Mouse (Mus musculus): ENCODE measurements around the gene Krba1.

The Krba1 gene

GRCm38 (mm10) chr6:48395105-48396007 is at the start of gene Krba1:
Gene Krba1, plus strand, starts transcription at chr6:48395586.
- DNase-seq: peak; percentile 84

GRCm38 (mm10) chr6:48358897-48359296 is 36.5 kb upstream of the Krba1 start:
- DNase-seq: no peak

GRCm38 (mm10) chr6:48366322-48366996 is 28.9 kb upstream of the Krba1 start:
- DNase-seq: no peak

- DNase-seq: no peak
Measured at GRCm38 (mm10) chr6:48388221-48388620, 7.2 kb upstream of the Krba1 start.

GRCm38 (mm10) chr6:48393811-48394210 is 1.6 kb upstream of the Krba1 start:
- DNase-seq: no peak

GRCm38 (mm10) chr6:48396008-48396595 is 716 bp downstream of the Krba1 start:
- DNase-seq: no peak

- no peak for DNase-seq
Measured at GRCm38 (mm10) chr6:48396686-48397085, 1.3 kb downstream of the Krba1 start.

- DNase-seq: no peak
Measured at GRCm38 (mm10) chr6:48397336-48397735, 1.9 kb downstream of the Krba1 start.

- DNase-seq: no peak
Measured at GRCm38 (mm10) chr6:48399906-48400305, 4.5 kb downstream of the Krba1 start.

GRCm38 (mm10) chr6:48404071-48404470 is 8.7 kb downstream of the Krba1 start:
- no peak for DNase-seq

- no peak for DNase-seq
Measured at GRCm38 (mm10) chr6:48409726-48410343, 14.4 kb downstream of the Krba1 start.

GRCm38 (mm10) chr6:48410551-48410950 is 15.2 kb downstream of the Krba1 start:
- no peak for DNase-seq

GRCm38 (mm10) chr6:48411193-48412092 is 16.1 kb downstream of the Krba1 start:
- no peak for DNase-seq

- no peak for DNase-seq
Measured at GRCm38 (mm10) chr6:48412147-48412546, 16.8 kb downstream of the Krba1 start.

GRCm38 (mm10) chr6:48412662-48413061 is 17.3 kb downstream of the Krba1 start:
- DNase-seq: no peak

- DNase-seq: no peak
Measured at GRCm38 (mm10) chr6:48413081-48413480, 17.7 kb downstream of the Krba1 start.

- no peak for DNase-seq
Measured at GRCm38 (mm10) chr6:48414886-48415285, 19.5 kb downstream of the Krba1 start.

- no peak for DNase-seq
Measured at GRCm38 (mm10) chr6:48415636-48416035, 20.2 kb downstream of the Krba1 start.

GRCm38 (mm10) chr6:48416486-48416885 is 21.1 kb downstream of the Krba1 start:
- DNase-seq: no peak

- no peak for DNase-seq
Measured at GRCm38 (mm10) chr6:48420647-48421046, 25.3 kb downstream of the Krba1 start.

GRCm38 (mm10) chr6:48423336-48423735 is 27.9 kb downstream of the Krba1 start:
- no peak for DNase-seq

GRCm38 (mm10) chr6:48424074-48424473 is 28.7 kb downstream of the Krba1 start:
- DNase-seq: no peak

All from right cerebral cortex, postnatal 25 days (tissue).